Mouse (Mus musculus) E14TG2a.4 (cell line): ENCODE measurements around the gene Sec24c.
A peak's percentile ranks its signal among the peaks of the same experiment; 100 is the strongest.
"Not testable (repeated sequence)": the region's sequence is repeated elsewhere in the genome, so short reads cannot be mapped to it uniquely, and the experiment has no call there.

ENCODE experiments used
- H3K27me3 ChIP-seq: 2 replicates; pipeline ENCODE4 v1.6.1; 2014; ENCODE audit warnings: low read length, control low read depth; ENCODE audit not compliant: insufficient read depth
- H3K36me3 ChIP-seq: 2 replicates; pipeline ENCODE4 v1.6.1; 2014; ENCODE audit warnings: low read length, control low read depth; ENCODE audit not compliant: insufficient read depth
- H3K4me1 ChIP-seq: replicated peaks from 2 replicates; pipeline ENCODE4 v1.6.1; 2014; ENCODE audit warnings: low read depth, low read length, control low read depth
- H3K4me3 ChIP-seq: replicated peaks from 2 replicates; pipeline ENCODE4 v1.5.1; 2014; ENCODE audit warnings: mild to moderate bottlenecking, low read length
- H3K9me3 ChIP-seq: 2 replicates; pipeline ENCODE4 v1.6.1; 2014; ENCODE audit warnings: low read length, control low read depth
- CTCF ChIP-seq: conservative IDR thresholded peaks from 2 replicates; pipeline ENCODE4 v1.5.1; 2014; ENCODE audit warnings: low read length
- NANOG ChIP-seq: IDR thresholded peaks from 2 replicates; pipeline ENCODE4 v1.6.1; 2014; ENCODE audit warnings: borderline replicate concordance, low read length, mixed read lengths
- POU5F1 ChIP-seq: IDR thresholded peaks from 2 replicates; pipeline ENCODE4 v1.6.1; 2014; ENCODE audit warnings: low read length, borderline replicate concordance

Sec24c gene

GRCm38 (mm10) chr14:20674064-20674833 lies at the start of gene Sec24c:
TSS of gene Sec24c (plus strand) at chr14:20674308.
- peaks cover 17% of the 10 kb centered on the region for H3K9me3 ChIP-seq
- TF ChIP-seq NANOG (no peak), POU5F1 (no peak), CTCF (no peak)
- H3K27me3 ChIP-seq: peaks cover 4% of the 10 kb centered on the region
- H3K36me3 ChIP-seq: peaks cover 42% of the 10 kb centered on the region
- peaks cover 18% of the 10 kb centered on the region for H3K4me1 ChIP-seq
- H3K4me3 ChIP-seq: peak within 1 kb of the TSS; percentile 95

GRCm38 (mm10) chr14:20626447-20626846 lies 47.7 kb upstream of the Sec24c start:
- H3K4me1 ChIP-seq: peaks cover 22% of the 10 kb centered on the region
- no peaks in the 10 kb centered on the region for H3K9me3 ChIP-seq
- H3K4me3 ChIP-seq: no peak overlapping the region
- no peaks in the 10 kb centered on the region for H3K27me3 ChIP-seq
- no peak for TF ChIP-seq NANOG
- TF ChIP-seq CTCF: no peak
- TF ChIP-seq POU5F1: no peak
- 0 out of 2 replicates have a peak, but pooled peaks cover 4% of the 10 kb centered on the region for H3K36me3 ChIP-seq

GRCm38 (mm10) chr14:20626971-20627370 lies 47.1 kb upstream of the Sec24c start:
- H3K4me1 ChIP-seq: peaks cover 22% of the 10 kb centered on the region
- 0 out of 2 replicates have a peak, but pooled peaks cover 4% of the 10 kb centered on the region for H3K36me3 ChIP-seq
- no peaks in the 10 kb centered on the region for H3K9me3 ChIP-seq
- TF ChIP-seq NANOG (no peak), POU5F1 (no peak), CTCF (no peak)
- no peaks in the 10 kb centered on the region for H3K27me3 ChIP-seq
- H3K4me3 ChIP-seq: no peak overlapping the region

GRCm38 (mm10) chr14:20631253-20631652 lies 42.9 kb upstream of the Sec24c start:
- H3K36me3 ChIP-seq: 0 out of 2 replicates have a peak, but pooled peaks cover 8% of the 10 kb centered on the region

GRCm38 (mm10) chr14:20635546-20635945 lies 38.6 kb upstream of the Sec24c start:
- peaks cover 30% of the 10 kb centered on the region for H3K4me1 ChIP-seq
- H3K36me3 ChIP-seq: 0 out of 2 replicates have a peak, but pooled peaks cover 8% of the 10 kb centered on the region
- no peak overlapping the region for H3K4me3 ChIP-seq
- no peaks in the 10 kb centered on the region for H3K9me3 ChIP-seq
- H3K27me3 ChIP-seq: no peaks in the 10 kb centered on the region
- TF ChIP-seq CTCF (no peak), POU5F1 (no peak), NANOG (no peak)

More at GRCm38 (mm10) chr14:20631253-20631652, 42.9 kb upstream of the Sec24c start:
- TF ChIP-seq NANOG (no peak), CTCF (no peak), POU5F1 (no peak)
- no peaks in the 10 kb centered on the region for H3K9me3 ChIP-seq
- peaks cover 23% of the 10 kb centered on the region for H3K4me1 ChIP-seq
- H3K4me3 ChIP-seq: no peak overlapping the region
- no peaks in the 10 kb centered on the region for H3K27me3 ChIP-seq

GRCm38 (mm10) chr14:20636968-20637367 lies 37.1 kb upstream of the Sec24c start:
- not testable (repeated sequence) for H3K27me3 ChIP-seq, H3K36me3 ChIP-seq, H3K9me3 ChIP-seq, H3K4me3 ChIP-seq
- peaks cover 35% of the 10 kb centered on the region for H3K4me1 ChIP-seq

GRCm38 (mm10) chr14:20637818-20638574 lies 36.1 kb upstream of the Sec24c start:
- H3K27me3 ChIP-seq: no peaks in the 10 kb centered on the region

GRCm38 (mm10) chr14:20638702-20639101 lies 35.4 kb upstream of the Sec24c start:
- Histone ChIP-seq H3K27me3 (no peaks in the 10 kb centered on the region), H3K4me1 (peaks cover 45% of the 10 kb centered on the region), H3K36me3 (peaks cover 9% of the 10 kb centered on the region; the same call in 1 of the 2 replicates), H3K9me3 (no peaks in the 10 kb centered on the region), H3K4me3 (peak overlapping the region; percentile 94; the same call in 1 of the 2 replicates)
- TF ChIP-seq NANOG (no peak), CTCF (no peak), POU5F1 (no peak)

More at GRCm38 (mm10) chr14:20637818-20638574, 36.1 kb upstream of the Sec24c start:
- Histone ChIP-seq H3K9me3 (no peaks in the 10 kb centered on the region), H3K4me1 (peaks cover 45% of the 10 kb centered on the region), H3K4me3 (no peak overlapping the region), H3K36me3 (0 out of 2 replicates have a peak, but pooled peaks cover 5% of the 10 kb centered on the region)
- TF ChIP-seq NANOG (no peak), POU5F1 (no peak), CTCF (no peak)
